Mouse (Mus musculus) cerebellum, adult 11-12 months (tissue): ENCODE measurements at regions not wholly inside any gene's neighbourhood (a gene's known extent, or its start where the extent isn't known, plus 50 kb on each side); places are given as distances from the start of the nearest gene placed in this dataset.
"Not testable (repeated sequence)": the region's sequence is repeated elsewhere in the genome, so short reads cannot be mapped to it uniquely, and the experiment has no call there.

Experiments used
- DNase-seq: peaks from one replicate; pipeline ENCODE4 v3.0.0; 2022

GRCm38 (mm10) chr7:60733331-60733994 is 593.4 kb upstream of the Snrpn start:
- DNase-seq: peak; percentile 8

- not testable (repeated sequence) for DNase-seq
Observed at GRCm38 (mm10) chr7:60728108-60728721, 588.2 kb upstream of the Snrpn start.
